Mouse (Mus musculus) retina, embryonic 14.5 days (tissue): ENCODE data around the gene Fam110a.

ENCODE experiments used
- DNase-seq: peaks from one replicate; pipeline ENCODE4 v3.0.0-alpha.2; 2015; ENCODE audit warnings: low spot score

The Fam110a gene

GRCm38 (mm10) chr2:151979470-151980354, at the start of gene Fam110a:
Fam110a (minus strand) TSS chr2:151980219.
- DNase-seq = peak; percentile 92

- DNase-seq = peak; percentile 98
Measured at GRCm38 (mm10) chr2:152029252-152030082, 49.4 kb upstream of the Fam110a start.

GRCm38 (mm10) chr2:152024883-152025422, 44.9 kb upstream of the Fam110a start:
- DNase-seq = peak; percentile 61

GRCm38 (mm10) chr2:152022022-152022421, 42.0 kb upstream of the Fam110a start:
- no peak for DNase-seq

GRCm38 (mm10) chr2:152020255-152020654, 40.2 kb upstream of the Fam110a start:
- peak; percentile 83 for DNase-seq

GRCm38 (mm10) chr2:152016666-152017065, 36.6 kb upstream of the Fam110a start:
- no peak for DNase-seq

DNA sequence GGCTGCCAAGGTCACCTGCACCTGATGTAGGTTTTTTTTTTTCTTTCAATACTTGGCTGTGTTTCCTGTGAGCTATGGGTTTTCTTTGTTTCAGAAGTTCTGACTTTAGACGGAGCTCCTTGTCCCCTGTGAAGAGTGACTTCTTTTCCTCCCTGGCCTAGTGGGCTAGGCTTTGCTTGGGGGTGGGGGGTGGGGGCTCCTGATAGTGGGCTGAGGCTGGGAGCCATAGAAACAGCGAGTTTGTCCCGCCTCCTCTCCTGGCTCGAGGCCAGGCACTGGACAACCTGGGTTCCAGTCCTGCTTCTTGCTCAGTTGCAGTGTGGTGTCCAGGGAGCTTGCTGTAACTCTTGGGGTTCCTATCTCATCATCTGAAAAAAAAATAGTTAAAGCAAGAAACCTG, 36.0 kb upstream of the Fam110a start:
- no peak for DNase-seq

GRCm38 (mm10) chr2:152012701-152013100, 32.7 kb upstream of the Fam110a start:
- no peak for DNase-seq

DNA sequence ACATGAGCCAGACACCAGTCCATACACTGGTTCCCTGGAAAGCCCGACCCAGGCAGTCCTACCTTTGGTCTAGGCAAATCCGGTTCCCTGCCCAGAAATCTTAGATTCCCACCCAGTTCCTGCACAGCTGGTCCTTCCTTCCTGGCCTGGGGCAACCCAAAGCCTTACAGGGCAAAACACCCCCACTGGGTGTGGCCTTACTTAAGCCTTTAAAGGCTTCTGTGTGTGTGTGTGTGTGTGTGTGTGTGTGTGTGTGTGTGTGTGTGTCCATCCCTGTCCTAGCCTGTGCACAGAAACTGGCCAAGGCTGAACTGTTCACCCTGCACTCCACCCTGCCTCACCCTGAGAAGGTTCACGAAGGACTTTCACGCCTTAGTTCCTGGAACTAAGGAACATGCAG, 32.2 kb upstream of the Fam110a start:
- DNase-seq = no peak

DNA sequence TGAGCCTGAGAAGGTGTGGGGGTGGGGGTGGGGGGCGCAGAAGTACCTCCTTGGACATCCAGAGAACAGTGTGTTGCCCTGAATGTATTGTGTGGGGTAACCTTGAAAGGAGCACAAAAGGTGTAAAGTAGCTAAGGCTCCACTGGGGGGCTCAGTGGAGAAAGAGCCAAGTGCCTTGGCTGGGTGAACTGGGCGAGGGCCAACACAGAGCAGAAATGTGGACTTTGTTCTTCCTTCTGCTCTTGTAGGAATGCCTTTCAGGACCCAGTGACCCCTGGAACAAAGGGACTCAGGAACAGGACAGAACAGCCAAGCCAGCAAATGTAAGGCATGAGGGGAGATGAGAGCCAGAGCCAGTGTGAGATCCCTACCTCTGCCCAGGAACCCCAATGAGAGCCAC, 31.7 kb upstream of the Fam110a start:
- DNase-seq = no peak

- DNase-seq = no peak
Measured at GRCm38 (mm10) chr2:152010661-152011060, 30.6 kb upstream of the Fam110a start.

DNA sequence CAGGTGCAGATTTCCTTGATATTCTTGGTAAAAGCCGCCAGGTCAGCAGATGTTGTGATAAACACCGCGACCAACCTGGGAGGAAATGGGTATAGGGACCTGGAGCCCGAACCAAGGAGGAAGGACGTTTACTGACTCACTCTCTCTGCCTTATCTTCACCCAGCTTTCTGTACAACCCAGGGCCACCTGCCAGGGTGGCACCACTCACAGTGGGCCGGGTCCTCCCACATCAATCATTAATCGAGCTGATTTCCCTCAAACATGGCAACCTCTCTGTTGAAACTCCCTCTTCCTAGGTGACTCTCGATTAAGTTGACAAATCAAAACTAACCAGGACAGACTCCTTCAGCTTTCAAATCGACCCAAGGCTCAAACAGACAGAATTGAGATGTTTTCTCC, 30.2 kb upstream of the Fam110a start:
- DNase-seq = no peak

DNA sequence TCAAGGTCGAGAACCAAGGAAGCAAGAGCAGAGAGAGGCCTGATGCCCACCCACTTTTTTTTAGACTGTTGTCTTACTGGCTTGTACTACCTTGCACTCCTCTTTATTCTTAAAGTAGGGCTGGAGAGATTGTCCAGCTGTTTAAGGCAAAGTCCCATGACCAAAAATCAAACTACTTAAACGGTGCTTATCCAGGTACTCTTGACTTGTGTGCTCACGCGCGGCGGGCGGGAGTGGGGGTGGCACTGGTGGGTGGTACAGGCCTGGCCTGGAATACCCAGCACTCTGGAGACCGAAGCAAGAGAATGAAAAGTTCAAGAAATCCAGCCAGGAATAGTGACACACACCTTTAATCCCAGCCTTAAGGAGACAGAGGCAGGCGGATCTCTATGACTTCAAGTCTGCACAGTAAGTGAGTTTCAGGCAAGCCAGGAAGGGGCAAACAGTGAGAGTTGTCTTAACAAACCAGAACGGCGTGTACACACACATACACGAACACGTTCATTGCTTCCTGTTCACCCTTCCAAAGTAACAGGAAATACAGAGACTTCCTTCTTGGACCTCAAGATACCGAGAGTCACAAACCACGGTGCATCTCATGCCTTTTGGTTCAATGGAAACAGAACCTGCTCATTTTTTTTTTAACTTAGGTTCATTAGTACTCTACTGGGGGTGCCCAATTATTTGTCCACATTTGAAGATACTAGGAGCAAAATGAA, 29.2 kb upstream of the Fam110a start:
- no peak for DNase-seq

- no peak for DNase-seq
Measured at GRCm38 (mm10) chr2:152007783-152008182, 27.8 kb upstream of the Fam110a start.

- no peak for DNase-seq
Measured at GRCm38 (mm10) chr2:152002529-152002928, 22.5 kb upstream of the Fam110a start.

DNA sequence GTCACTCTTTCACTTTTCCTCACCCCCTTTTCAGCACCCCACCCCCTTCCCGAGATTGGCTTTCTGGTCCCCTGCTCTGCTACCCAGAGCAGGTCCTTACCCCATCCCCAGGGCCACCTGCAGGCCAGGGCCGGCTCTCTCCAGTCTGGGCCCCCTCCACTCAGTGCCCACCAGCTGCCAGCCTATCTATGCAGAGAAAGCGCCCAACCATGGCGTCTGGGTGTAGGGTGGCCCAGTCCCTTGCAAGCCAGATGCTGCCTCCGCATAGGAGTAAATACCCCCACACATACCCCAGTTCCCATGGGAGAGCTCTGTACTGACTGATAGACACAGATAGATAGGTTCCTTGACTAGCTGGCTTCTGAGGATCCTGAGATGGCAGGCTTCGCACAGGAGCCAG, 20.7 kb upstream of the Fam110a start:
- no peak for DNase-seq

GRCm38 (mm10) chr2:152000291-152000679, 20.3 kb upstream of the Fam110a start:
- no peak for DNase-seq

DNA sequence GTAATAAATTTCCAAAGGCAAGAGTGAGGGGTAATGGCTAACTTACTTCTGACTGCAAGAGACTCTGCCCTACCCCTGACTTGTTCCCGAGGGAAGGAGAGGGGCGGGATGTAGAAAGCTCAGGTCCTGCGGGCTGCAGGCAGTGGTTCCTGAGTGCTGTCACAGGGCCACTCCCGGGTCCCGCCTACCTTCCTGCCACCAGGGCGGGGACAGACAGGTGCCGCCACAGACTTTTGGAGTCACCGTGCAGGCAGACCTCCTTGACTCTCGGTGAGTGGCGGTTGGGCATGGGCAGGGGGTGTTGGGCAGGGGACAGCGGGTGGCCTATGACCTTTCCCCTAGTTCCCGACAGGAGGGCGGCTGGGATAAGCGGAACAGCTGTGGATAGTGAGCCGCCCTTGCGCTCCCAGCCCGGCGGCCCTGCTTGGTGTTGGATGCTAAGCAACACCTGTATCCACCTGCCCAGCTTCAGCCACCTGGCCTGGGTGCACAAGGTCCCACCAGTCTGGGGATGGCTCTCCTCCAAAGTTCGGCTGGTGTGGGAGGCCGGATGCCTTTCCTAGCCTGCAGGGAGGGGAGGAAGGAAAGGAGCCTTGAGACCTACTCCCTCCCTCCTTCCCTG, 19.8 kb upstream of the Fam110a start:
- peak; percentile 29 for DNase-seq

DNA sequence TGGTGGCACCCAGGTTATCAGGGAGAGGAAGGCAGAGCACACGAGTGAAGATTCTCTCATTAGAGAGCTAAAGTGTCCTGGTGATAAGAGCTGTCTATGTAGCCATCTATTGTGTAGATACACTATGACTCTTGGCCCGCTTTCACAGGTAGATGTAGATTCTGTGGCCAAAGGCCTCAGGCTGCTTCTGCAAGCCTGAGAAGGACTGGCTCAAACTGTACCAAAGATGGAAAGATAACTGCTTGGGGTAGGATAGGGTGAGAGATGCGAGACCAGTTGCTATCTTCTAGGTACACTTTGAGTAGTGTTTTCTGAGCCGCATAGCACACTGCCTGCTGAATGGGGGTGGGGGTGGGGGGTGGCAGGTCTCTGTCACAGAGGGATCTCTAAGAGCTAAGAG, 18.9 kb upstream of the Fam110a start:
- DNase-seq = no peak

- DNase-seq = no peak
Measured at GRCm38 (mm10) chr2:151998505-151998899, 18.5 kb upstream of the Fam110a start.

GRCm38 (mm10) chr2:151997776-151998504, 17.9 kb upstream of the Fam110a start:
- no peak for DNase-seq
